Mouse (Mus musculus) liver, adult 2 months (tissue): ENCODE measurements at regions not wholly inside any gene's neighbourhood (a gene's known extent, or its start where the extent isn't known, plus 50 kb on each side); places are given as distances from the start of the nearest gene placed in this dataset.

Experiments
- DNase-seq: peaks from one replicate; pipeline ENCODE4 v3.0.0-alpha.2; 2011; ENCODE audit warnings: low read depth, low spot score; ENCODE audit errors: extremely low read depth
- H3K27ac ChIP-seq: fragments of 200-500 bp; replicated peaks from 2 replicates; pipeline ENCODE4 v1.5.1; 2012; ENCODE audit warnings: low read depth, mild to moderate bottlenecking, control low read depth, inconsistent platforms, low read length; ENCODE audit not compliant: insufficient read depth
- H3K27me3 ChIP-seq: fragments of 200-500 bp; 2 replicates; pipeline ENCODE4 v1.6.1; 2012; ENCODE audit warnings: mild to moderate bottlenecking, moderate library complexity, low read length, inconsistent platforms; ENCODE audit not compliant: control insufficient read depth, insufficient read depth
- H3K36me3 ChIP-seq: fragments of 200-500 bp; 2 replicates; pipeline ENCODE4 v1.6.1; 2012; ENCODE audit warnings: low read length, inconsistent platforms; ENCODE audit not compliant: control insufficient read depth, insufficient read depth
- H3K4me1 ChIP-seq: fragments of 200-500 bp; 2 replicates; pipeline ENCODE4 v1.6.1; 2011; ENCODE audit warnings: low read length; ENCODE audit not compliant: control insufficient read depth, insufficient read depth
- H3K4me3 ChIP-seq: fragments of 200-500 bp; 2 replicates; pipeline ENCODE4 v1.5.1; 2011; ENCODE audit warnings: low read depth, mild to moderate bottlenecking, control low read depth, low read length, moderate library complexity; ENCODE audit not compliant: insufficient read depth
- H3K79me2 ChIP-seq: fragments of 200-500 bp; 2 replicates; pipeline ENCODE4 v1.6.1; 2012; ENCODE audit warnings: inconsistent platforms, mild to moderate bottlenecking, low read length, moderate library complexity; ENCODE audit not compliant: control insufficient read depth, insufficient read depth
- H3K9ac ChIP-seq: fragments of 200-500 bp; 2 replicates; pipeline ENCODE4 v1.6.1; 2012; ENCODE audit warnings: low read depth, mild to moderate bottlenecking, control low read depth, inconsistent platforms, low read length
- CTCF ChIP-seq: fragments of 200-500 bp; IDR thresholded peaks from 2 replicates; pipeline ENCODE4 v1.5.1; 2011; ENCODE audit warnings: low read depth, low read length, control low read depth
- POLR2A ChIP-seq: fragments of 200-500 bp; IDR thresholded peaks from 2 replicates; pipeline ENCODE4 v1.6.1; 2011; ENCODE audit warnings: low read length, control low read depth; ENCODE audit not compliant: insufficient read depth; ENCODE audit errors: extremely low read depth
- WGBS: fragments of 180-500 bp; shearing (Covaris S2); methylation state at CpG from one replicate; pipeline ENCODE4 v1.1.7; 2018; 5-methylcytosine and 5-hydroxymethylcytosine counted together

DNA sequence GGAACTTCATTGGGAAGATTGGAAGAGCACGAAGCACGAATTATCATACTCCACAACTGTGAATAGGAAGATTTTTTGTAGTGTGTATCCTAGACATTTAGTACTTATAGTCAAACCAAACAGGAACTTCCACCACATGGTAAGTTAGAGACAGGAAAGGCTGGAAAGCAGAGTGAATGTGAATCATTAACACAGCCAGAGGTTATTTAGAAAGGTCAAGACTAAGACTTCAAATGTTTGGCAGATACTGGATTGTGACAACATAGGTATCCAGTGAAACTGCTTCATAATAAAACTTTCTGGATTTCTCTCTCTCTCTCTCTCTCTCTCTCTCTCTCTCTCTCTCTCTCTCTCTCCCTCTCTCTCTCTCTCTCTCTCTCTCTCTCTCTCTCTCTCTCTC lies 246.4 kb upstream of the Tet2 start:
- no peak overlapping the region for H3K4me3 ChIP-seq
- no peaks in the 10 kb centered on the region for H3K36me3 ChIP-seq
- 85% methylated on average over 2 of the region's 2 CpGs for WGBS
- H3K27me3 ChIP-seq, result no peaks in the 10 kb centered on the region
- TF ChIP-seq CTCF (no peak), POLR2A (no peak)
- no peak overlapping the region for H3K9ac ChIP-seq
- no peak overlapping the region for H3K27ac ChIP-seq
- H3K79me2 ChIP-seq, result no peaks in the 10 kb centered on the region
- peak; percentile 91 for DNase-seq
- no peaks in the 10 kb centered on the region; the same call in 1 of the 2 replicates for H3K4me1 ChIP-seq

DNA sequence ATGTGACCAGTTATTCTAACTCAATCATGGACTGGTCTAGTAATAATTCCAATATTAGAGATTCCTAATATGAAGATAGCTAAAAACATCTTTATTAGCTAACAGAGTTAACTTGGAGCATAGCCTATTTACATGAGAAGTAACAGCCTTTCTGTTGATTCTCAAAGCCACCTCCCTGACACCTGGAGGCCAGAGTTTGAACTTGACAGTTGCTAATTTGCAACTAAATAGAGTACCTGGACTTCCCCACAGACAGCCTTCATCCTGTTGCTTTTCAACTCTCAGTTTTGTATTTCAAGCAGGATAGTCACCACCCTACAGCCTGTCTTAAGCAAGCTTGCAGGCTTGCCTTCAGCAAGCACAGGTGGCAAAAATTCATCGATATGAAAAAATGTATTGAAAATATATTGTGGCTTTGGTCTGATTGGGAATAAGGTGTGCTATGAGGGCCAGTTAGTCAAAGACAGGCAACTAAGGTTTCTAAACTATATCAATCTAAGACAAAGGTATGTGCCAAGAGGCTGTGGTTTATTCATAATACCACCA lies 264.1 kb upstream of the Tet2 start:
- Histone ChIP-seq H3K36me3 (no peaks in the 10 kb centered on the region), H3K27me3 (no peaks in the 10 kb centered on the region), H3K27ac (no peak overlapping the region), H3K79me2 (no peaks in the 10 kb centered on the region), H3K4me1 (no peaks in the 10 kb centered on the region), H3K9ac (no peak overlapping the region), H3K4me3 (no peak overlapping the region)
- no peak for DNase-seq
- no peak for TF ChIP-seq CTCF
- TF ChIP-seq POLR2A, result no peak
- WGBS, result 85% methylated on average over 1 of the region's 1 CpGs

DNA sequence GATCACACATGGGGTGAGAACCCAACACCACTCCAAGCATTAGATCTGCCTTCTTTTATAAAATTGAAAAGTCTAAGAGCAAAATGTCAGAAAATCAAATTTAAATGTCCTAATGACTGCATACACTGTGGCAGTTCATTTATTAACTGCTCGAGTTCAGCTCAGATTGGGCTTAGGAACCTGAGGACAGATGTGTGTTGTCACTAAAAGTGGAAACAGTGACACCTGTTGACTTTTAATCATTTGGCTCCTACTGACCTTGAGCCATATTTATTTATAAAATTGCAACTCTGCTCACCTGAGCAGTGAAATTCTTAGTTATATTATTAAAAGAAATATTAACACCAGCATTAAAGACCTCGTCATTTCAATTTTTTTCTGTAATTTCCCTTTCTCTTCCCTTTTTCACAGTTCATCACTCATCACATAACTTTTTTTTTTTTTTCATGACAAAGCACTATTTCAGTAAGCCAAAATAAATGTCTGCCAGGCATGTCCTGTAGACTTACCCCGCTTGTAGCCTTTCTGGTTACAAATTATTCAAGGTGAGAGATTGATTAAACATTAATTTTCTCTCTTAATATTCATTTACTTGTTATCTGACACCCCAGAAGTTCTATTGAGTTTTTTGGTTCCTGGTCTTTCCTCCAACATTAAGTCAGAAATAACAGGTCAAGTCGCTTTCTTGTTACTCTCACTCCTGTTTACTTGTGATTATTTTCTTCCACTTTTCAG lies 274.2 kb upstream of the Tet2 start:
- H3K4me1 ChIP-seq, result no peaks in the 10 kb centered on the region; the same call in 1 of the 2 replicates
- 37% methylated on average over 4 of the region's 4 CpGs for WGBS
- peak; percentile 82 for DNase-seq
- H3K4me3 ChIP-seq, result no peak overlapping the region
- H3K79me2 ChIP-seq, result no peaks in the 10 kb centered on the region
- H3K9ac ChIP-seq, result no peak overlapping the region
- no peak overlapping the region for H3K27ac ChIP-seq
- TF ChIP-seq CTCF (0 out of 2 replicates have a peak, but pooled peaks have one; percentile 24), POLR2A (no peak)
- H3K36me3 ChIP-seq, result no peaks in the 10 kb centered on the region
- no peaks in the 10 kb centered on the region for H3K27me3 ChIP-seq

- Histone ChIP-seq H3K9ac (no peak overlapping the region), H3K4me1 (no peaks in the 10 kb centered on the region), H3K79me2 (no peaks in the 10 kb centered on the region), H3K27ac (no peak overlapping the region), H3K27me3 (no peaks in the 10 kb centered on the region), H3K36me3 (no peaks in the 10 kb centered on the region), H3K4me3 (no peak overlapping the region)
- 71% methylated on average over 2 of the region's 2 CpGs for WGBS
- DNase-seq, result peak; percentile 28
- TF ChIP-seq CTCF, result no peak
- TF ChIP-seq POLR2A, result no peak
Measured at GRCm38 (mm10) chr3:133833739-133834391, 288.9 kb upstream of the Tet2 start.

DNA sequence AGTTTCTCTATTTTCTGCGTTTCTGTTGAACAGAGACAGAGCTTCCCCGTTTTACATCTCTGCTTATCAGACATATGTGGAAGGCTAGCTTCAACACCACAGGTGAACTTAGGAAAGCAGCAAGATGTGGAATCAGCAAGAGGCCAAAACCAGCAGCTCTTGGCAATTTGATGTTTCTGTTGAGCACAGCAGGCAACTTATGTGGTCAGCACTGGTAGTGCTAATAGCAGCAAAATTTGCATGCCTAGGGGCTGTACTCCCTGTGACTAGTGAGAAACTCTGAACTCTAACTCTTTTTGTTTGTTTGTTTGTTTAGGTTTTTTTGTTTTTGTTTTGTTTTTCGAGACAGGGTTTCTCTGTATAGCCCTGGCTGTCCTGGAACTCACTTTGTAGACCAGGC lies 289.5 kb upstream of the Tet2 start:
- H3K9ac ChIP-seq, result no peak overlapping the region
- DNase-seq, result no peak
- H3K4me3 ChIP-seq, result no peak overlapping the region
- TF ChIP-seq CTCF (no peak), POLR2A (no peak)
- H3K27me3 ChIP-seq, result no peaks in the 10 kb centered on the region
- H3K36me3 ChIP-seq, result no peaks in the 10 kb centered on the region
- 72% methylated on average over 3 of the region's 3 CpGs for WGBS
- no peak overlapping the region for H3K27ac ChIP-seq
- H3K4me1 ChIP-seq, result no peaks in the 10 kb centered on the region
- no peaks in the 10 kb centered on the region for H3K79me2 ChIP-seq

DNA sequence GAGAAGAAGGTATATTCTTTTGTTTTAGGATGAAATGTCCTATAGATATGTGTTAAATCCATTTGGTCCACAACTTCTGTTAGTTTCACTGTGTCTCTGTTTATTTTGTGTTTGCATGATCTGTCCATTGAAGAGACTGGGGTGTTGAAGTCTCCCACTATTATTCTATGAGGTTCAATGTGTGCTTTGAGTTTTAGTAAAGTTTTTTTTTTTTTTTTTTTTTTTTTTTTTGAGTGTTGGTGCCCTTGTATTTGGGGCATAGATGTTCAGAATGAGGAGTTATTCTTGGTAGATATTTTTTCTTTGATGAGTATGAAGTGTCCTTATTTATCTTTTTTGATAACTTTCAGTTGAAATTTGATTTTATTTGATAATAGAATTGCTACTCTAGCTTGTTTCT lies 301.4 kb upstream of the Tet2 start:
- H3K79me2 ChIP-seq, result no peaks in the 10 kb centered on the region
- no peaks in the 10 kb centered on the region for H3K27me3 ChIP-seq
- no peak overlapping the region for H3K4me3 ChIP-seq
- no peak for DNase-seq
- H3K36me3 ChIP-seq, result no peaks in the 10 kb centered on the region
- H3K27ac ChIP-seq, result no peak overlapping the region
- TF ChIP-seq POLR2A, result no peak
- TF ChIP-seq CTCF, result no peak
- no peak overlapping the region for H3K9ac ChIP-seq
- H3K4me1 ChIP-seq, result no peaks in the 10 kb centered on the region
